Mouse (Mus musculus) right cerebral cortex, adult 2 months (tissue): ENCODE measurements around the gene Antxr2.

Experiments used
- DNase-seq, 2 experiments: peaks; one replicate each; pipeline ENCODE4 v3.0.0; 2021 to 2022; ENCODE audit warnings: low spot score in 2 of 2

Gene Antxr2

DNA sequence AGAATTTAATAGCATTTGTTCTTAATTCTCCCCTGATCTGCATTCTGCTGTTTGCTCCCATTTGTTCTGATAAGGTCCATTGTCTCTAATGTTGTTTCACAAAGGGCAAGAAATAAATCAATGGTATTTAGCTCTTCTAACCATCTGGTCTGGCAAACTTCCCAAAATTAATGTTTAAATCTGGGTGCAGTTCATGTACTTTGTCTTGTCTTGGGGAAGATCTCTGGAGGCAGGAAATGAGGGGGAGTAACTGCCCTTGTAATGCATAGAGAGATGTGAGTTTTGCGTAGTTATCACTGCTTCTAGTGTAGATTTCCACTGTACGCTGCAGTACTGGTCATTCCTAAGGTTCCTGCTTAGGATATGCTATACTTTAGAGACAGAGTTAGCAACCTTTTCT is 193.5 kb downstream of the Antxr2 start:
- no peak for DNase-seq

DNA sequence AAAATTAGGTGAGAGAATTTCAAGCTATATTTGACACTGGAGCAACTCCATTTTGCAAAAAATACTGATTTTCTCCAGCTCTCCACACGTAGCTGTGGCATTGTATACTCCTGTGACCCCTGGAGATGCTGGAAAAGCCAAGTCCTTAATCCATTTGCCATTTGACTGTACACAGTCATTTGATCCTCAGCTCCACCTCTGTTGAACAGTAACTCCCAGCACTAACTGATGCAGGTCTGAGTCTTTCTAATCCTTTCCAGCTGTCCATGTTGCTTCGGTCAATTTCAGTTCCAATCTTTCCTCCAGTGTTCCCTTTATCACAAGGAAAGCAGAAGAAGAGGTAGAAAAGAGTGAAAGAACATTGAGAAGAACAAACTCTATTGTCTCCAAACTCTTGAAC is 195.4 kb downstream of the Antxr2 start:
- DNase-seq = no peak

DNA sequence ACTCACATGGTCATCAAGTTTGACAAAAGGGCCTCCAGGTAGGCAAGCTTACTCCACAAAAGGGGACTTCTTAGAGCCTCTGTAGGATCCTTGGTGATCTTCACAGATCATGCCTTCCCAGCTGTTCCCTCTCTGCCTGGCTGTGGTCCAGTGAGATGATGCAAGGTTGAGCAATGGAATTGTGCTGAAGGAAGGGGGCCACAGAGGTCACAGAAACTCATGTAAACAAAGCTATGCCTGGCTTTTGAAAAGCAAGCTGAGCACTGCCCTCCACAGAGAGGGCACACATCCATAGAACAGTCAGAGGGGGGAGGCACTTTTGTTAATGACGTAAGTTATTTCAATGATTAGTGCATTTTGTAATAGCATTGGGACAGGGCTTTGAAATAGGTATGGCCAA is 196.1 kb downstream of the Antxr2 start:
- DNase-seq = no peak
